Mouse (Mus musculus): Measurements from ENCODE around the gene Zfp598. TPM values are rescaled to one million over a fixed set of nuclear protein-coding genes. Genes with fewer than 3 reads are reported as not detected.

The Zfp598 gene
- polyA plus RNA-seq (2012; rRNA removed): 45.4 and 50.0 TPM in 2 replicates

GRCm38 (mm10) chr17:24669545-24670245, at the start of gene Zfp598:
Gene Zfp598 (plus strand): TSS chr17:24669687.
- peaks cover 7% of the 10 kb centered on the region for H3K4me1 ChIP-seq (ENCODE audit: control insufficient read depth, insufficient read depth, low read length)
- peak within 1 kb of the TSS; percentile 84 for H3K27ac ChIP-seq (ENCODE audit: control insufficient read depth, insufficient read depth, low read depth, low read length)
- TF ChIP-seq POLR2A (IDR thresholded peaks at IDR 0.05; ENCODE audit: control insufficient read depth, low read depth, low read length): peak; percentile 79
- TF ChIP-seq CTCF (IDR thresholded peaks at IDR 0.05; ENCODE audit: control insufficient read depth, insufficient read depth, insufficient replicate concordance, low read depth, low read length): peak; percentile 1; the same call in 1 of the 2 replicates
- H3K4me3 ChIP-seq (ENCODE audit: control insufficient read depth, low read depth, low read length): peak within 1 kb of the TSS; percentile 90
- no peaks in the 10 kb centered on the region for H3K36me3 ChIP-seq (ENCODE audit: control insufficient read depth, insufficient read depth, low read length)
- no peaks in the 10 kb centered on the region for H3K27me3 ChIP-seq (ENCODE audit: control insufficient read depth, insufficient read depth, low read length)

- Histone ChIP-seq H3K4me1 (ENCODE audit: control insufficient read depth, insufficient read depth, low read length) (no peaks in the 10 kb centered on the region), H3K36me3 (ENCODE audit: control insufficient read depth, insufficient read depth, low read length) (no peaks in the 10 kb centered on the region), H3K27me3 (ENCODE audit: control insufficient read depth, insufficient read depth, low read length) (no peaks in the 10 kb centered on the region), H3K4me3 (ENCODE audit: control insufficient read depth, low read depth, low read length) (no peak overlapping the region), H3K27ac (ENCODE audit: control insufficient read depth, insufficient read depth, low read depth, low read length) (no peak overlapping the region)
- no peak for TF ChIP-seq CTCF (IDR thresholded peaks at IDR 0.05; ENCODE audit: control insufficient read depth, insufficient read depth, insufficient replicate concordance, low read depth, low read length)
- TF ChIP-seq POLR2A (IDR thresholded peaks at IDR 0.05; ENCODE audit: control insufficient read depth, low read depth, low read length): no peak
Observed at GRCm38 (mm10) chr17:24625472-24625871, 44.0 kb upstream of the Zfp598 start.

GRCm38 (mm10) chr17:24628646-24629045, 40.8 kb upstream of the Zfp598 start:
- TF ChIP-seq POLR2A (IDR thresholded peaks at IDR 0.05; ENCODE audit: control insufficient read depth, low read depth, low read length): no peak
- peak; percentile 96; the same call in 1 of the 2 replicates for TF ChIP-seq CTCF (IDR thresholded peaks at IDR 0.05; ENCODE audit: control insufficient read depth, insufficient read depth, insufficient replicate concordance, low read depth, low read length)
- no peak overlapping the region for H3K4me3 ChIP-seq (ENCODE audit: control insufficient read depth, low read depth, low read length)
- no peaks in the 10 kb centered on the region for H3K36me3 ChIP-seq (ENCODE audit: control insufficient read depth, insufficient read depth, low read length)

GRCm38 (mm10) chr17:24630072-24630471, 39.4 kb upstream of the Zfp598 start:
- TF ChIP-seq POLR2A (IDR thresholded peaks at IDR 0.05; ENCODE audit: control insufficient read depth, low read depth, low read length) (no peak), CTCF (IDR thresholded peaks at IDR 0.05; ENCODE audit: control insufficient read depth, insufficient read depth, insufficient replicate concordance, low read depth, low read length) (no peak)
- H3K36me3 ChIP-seq (ENCODE audit: control insufficient read depth, insufficient read depth, low read length): no peaks in the 10 kb centered on the region
- peaks cover 13% of the 10 kb centered on the region for H3K4me1 ChIP-seq (ENCODE audit: control insufficient read depth, insufficient read depth, low read length)

More at GRCm38 (mm10) chr17:24628646-24629045, 40.8 kb upstream of the Zfp598 start:
- no peak overlapping the region for H3K27ac ChIP-seq (ENCODE audit: control insufficient read depth, insufficient read depth, low read depth, low read length)
- H3K4me1 ChIP-seq (ENCODE audit: control insufficient read depth, insufficient read depth, low read length): peaks cover 13% of the 10 kb centered on the region
- H3K27me3 ChIP-seq (ENCODE audit: control insufficient read depth, insufficient read depth, low read length): no peaks in the 10 kb centered on the region

GRCm38 (mm10) chr17:24632167-24632812, 37.2 kb upstream of the Zfp598 start, which contains the start of the genes Tsc2 and Nthl1:
Gene Tsc2 (minus strand): TSS chr17:24632630.
Gene Nthl1 (plus strand): TSS chr17:24632680.
- Histone ChIP-seq H3K27me3 (ENCODE audit: control insufficient read depth, insufficient read depth, low read length) (no peaks in the 10 kb centered on the region), H3K27ac (ENCODE audit: control insufficient read depth, insufficient read depth, low read depth, low read length) (peak within 1 kb of the TSS; percentile 75), H3K4me1 (ENCODE audit: control insufficient read depth, insufficient read depth, low read length) (peaks cover 13% of the 10 kb centered on the region), H3K36me3 (ENCODE audit: control insufficient read depth, insufficient read depth, low read length) (no peaks in the 10 kb centered on the region), H3K4me3 (ENCODE audit: control insufficient read depth, low read depth, low read length) (peak within 1 kb of the TSS; percentile 86)
- TF ChIP-seq POLR2A (IDR thresholded peaks at IDR 0.05; ENCODE audit: control insufficient read depth, low read depth, low read length) (no peak; the same call in 1 of the 2 replicates), CTCF (IDR thresholded peaks at IDR 0.05; ENCODE audit: control insufficient read depth, insufficient read depth, insufficient replicate concordance, low read depth, low read length) (no peak)

More at GRCm38 (mm10) chr17:24630072-24630471, 39.4 kb upstream of the Zfp598 start:
- no peak overlapping the region for H3K27ac ChIP-seq (ENCODE audit: control insufficient read depth, insufficient read depth, low read depth, low read length)
- H3K4me3 ChIP-seq (ENCODE audit: control insufficient read depth, low read depth, low read length): no peak overlapping the region
- no peaks in the 10 kb centered on the region for H3K27me3 ChIP-seq (ENCODE audit: control insufficient read depth, insufficient read depth, low read length)

GRCm38 (mm10) chr17:24632813-24633449, 36.6 kb upstream of the Zfp598 start:
- Histone ChIP-seq H3K36me3 (ENCODE audit: control insufficient read depth, insufficient read depth, low read length) (no peaks in the 10 kb centered on the region), H3K27ac (ENCODE audit: control insufficient read depth, insufficient read depth, low read depth, low read length) (peak overlapping the region; percentile 75), H3K4me3 (ENCODE audit: control insufficient read depth, low read depth, low read length) (peak overlapping the region; percentile 86), H3K4me1 (ENCODE audit: control insufficient read depth, insufficient read depth, low read length) (peaks cover 13% of the 10 kb centered on the region), H3K27me3 (ENCODE audit: control insufficient read depth, insufficient read depth, low read length) (no peaks in the 10 kb centered on the region)
- TF ChIP-seq CTCF (IDR thresholded peaks at IDR 0.05; ENCODE audit: control insufficient read depth, insufficient read depth, insufficient replicate concordance, low read depth, low read length) (no peak), POLR2A (IDR thresholded peaks at IDR 0.05; ENCODE audit: control insufficient read depth, low read depth, low read length) (no peak; the same call in 1 of the 2 replicates)

- no peak overlapping the region for H3K27ac ChIP-seq (ENCODE audit: control insufficient read depth, insufficient read depth, low read depth, low read length)
- no peaks in the 10 kb centered on the region for H3K36me3 ChIP-seq (ENCODE audit: control insufficient read depth, insufficient read depth, low read length)
- H3K4me1 ChIP-seq (ENCODE audit: control insufficient read depth, insufficient read depth, low read length): peaks cover 13% of the 10 kb centered on the region
- no peaks in the 10 kb centered on the region for H3K27me3 ChIP-seq (ENCODE audit: control insufficient read depth, insufficient read depth, low read length)
- no peak overlapping the region for H3K4me3 ChIP-seq (ENCODE audit: control insufficient read depth, low read depth, low read length)
- TF ChIP-seq CTCF (IDR thresholded peaks at IDR 0.05; ENCODE audit: control insufficient read depth, insufficient read depth, insufficient replicate concordance, low read depth, low read length) (no peak), POLR2A (IDR thresholded peaks at IDR 0.05; ENCODE audit: control insufficient read depth, low read depth, low read length) (no peak)
Observed at GRCm38 (mm10) chr17:24633831-24634230, 35.7 kb upstream of the Zfp598 start.

Measured in testis, adult 2 months (tissue).